Mouse (Mus musculus) embryonic facial prominence, embryonic 11.5 days (tissue): ENCODE results near the gene Tk1. TPM values are rescaled to one million over a fixed set of nuclear protein-coding genes. Genes with fewer than 3 reads are reported as not detected.
"Not testable (repeated sequence)": the region's sequence is repeated elsewhere in the genome, so short reads cannot be mapped to it uniquely, and the experiment has no call there.

Experiments used
- ATAC-seq: fragments of 200-750 bp; cut with Nextera tagmentation; replicated peaks from 2 replicates; pipeline ENCODE4 v1.8.0; 2017; ENCODE audit warnings: low read depth; ENCODE audit not compliant: insufficient number of reproducible peaks, low FRiP score, low TSS enrichment
- DNase-seq: peaks from one replicate; pipeline ENCODE4 v3.0.0-alpha.2; 2015; ENCODE audit warnings: low spot score
- H3K27ac ChIP-seq: fragments of 300-500 bp; sonication (generic); replicated peaks from 2 replicates; pipeline ENCODE4 v1.5.1; 2014; ENCODE audit warnings: mild to moderate bottlenecking, low read depth, low read length, control low read depth
- H3K27me3 ChIP-seq: fragments of 300-500 bp; sonication (generic); 2 replicates; pipeline ENCODE4 v1.6.1; 2014; ENCODE audit warnings: mild to moderate bottlenecking, low read length, moderate library complexity, mixed read lengths; ENCODE audit not compliant: control insufficient read depth, insufficient read depth
- H3K36me3 ChIP-seq: fragments of 300-500 bp; sonication (generic); replicated peaks from 2 replicates; pipeline ENCODE4 v1.6.1; 2014; ENCODE audit warnings: low read depth, mild to moderate bottlenecking, low read length, moderate library complexity, mixed read lengths; ENCODE audit not compliant: control insufficient read depth, insufficient read depth
- H3K4me1 ChIP-seq: fragments of 300-500 bp; sonication (generic); 2 replicates; pipeline ENCODE4 v1.6.1; 2014; ENCODE audit warnings: low read length, mixed read lengths; ENCODE audit not compliant: control insufficient read depth, insufficient read depth
- H3K4me2 ChIP-seq: fragments of 300-500 bp; sonication (generic); 2 replicates; pipeline ENCODE4 v1.6.1; 2014; ENCODE audit warnings: low read depth, mild to moderate bottlenecking, control low read depth, low read length, moderate library complexity
- H3K4me3 ChIP-seq: fragments of 300-500 bp; sonication (generic); 2 replicates; pipeline ENCODE4 v1.5.1; 2014; ENCODE audit warnings: low read depth, low read length, control low read depth
- H3K9ac ChIP-seq: fragments of 300-500 bp; sonication (generic); replicated peaks from 2 replicates; pipeline ENCODE4 v1.6.1; 2014; ENCODE audit warnings: mild to moderate bottlenecking, control low read depth, low read length
- H3K9me3 ChIP-seq: fragments of 300-500 bp; sonication (generic); replicated peaks from 2 replicates; pipeline ENCODE4 v1.6.1; 2016; ENCODE audit warnings: mild to moderate bottlenecking, low read length, inconsistent platforms, mixed read lengths; ENCODE audit not compliant: control insufficient read depth
- WGBS: fragments of 180-500 bp; shearing (Covaris S2); extraction: QIAGEN DNeasy Blood & Tissue Kit; methylation state at CpG from one replicate; pipeline ENCODE4 v1.1.7; 2014; 5-methylcytosine and 5-hydroxymethylcytosine counted together
- polyA plus RNA-seq: library from polyadenylated mRNA; unstranded; fragments of >200 nt; fragmentation: Nextera tagmentation; extraction: Ambion mirVana; gene quantifications from 2 replicates; pipeline ENCODE4 v1.2.1, GENCODE M21; 2014

Tk1 gene
- polyA plus RNA-seq, 1 experiment from 2014 or later: 127 TPM

DNA sequence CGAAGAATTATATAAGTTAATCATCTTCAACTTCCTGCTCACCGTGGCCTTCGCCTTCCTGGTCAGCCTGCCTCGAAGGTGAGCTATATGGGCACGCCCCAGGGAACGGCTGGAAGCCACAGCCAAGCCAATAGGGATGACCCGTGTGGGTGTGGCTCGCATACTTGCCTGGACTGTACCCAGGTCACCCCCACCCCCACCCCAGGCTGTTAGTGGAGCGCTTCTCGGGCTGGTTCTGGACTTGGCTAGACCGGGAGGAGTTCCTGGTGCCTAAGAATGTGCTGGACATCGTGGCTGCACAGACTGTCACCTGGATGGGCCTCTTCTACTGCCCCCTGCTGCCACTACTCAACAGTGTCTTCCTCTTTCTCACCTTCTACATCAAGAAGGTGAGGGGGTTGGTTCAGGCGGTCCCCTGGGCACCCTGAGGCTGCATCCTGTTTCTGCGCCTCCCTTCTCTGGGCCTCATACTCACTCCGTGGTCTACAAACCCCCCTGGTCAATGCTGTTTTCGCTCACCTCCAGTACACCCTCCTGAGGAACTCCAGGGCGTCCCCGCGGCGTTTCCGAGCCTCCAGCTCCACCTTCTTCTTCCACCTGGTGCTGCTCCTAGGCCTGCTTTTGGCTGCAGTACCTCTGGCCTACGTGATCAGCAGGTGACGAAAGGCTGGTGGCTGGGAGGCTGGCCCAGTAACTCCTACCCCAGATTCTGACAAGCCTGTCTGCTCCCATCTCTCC, 35.0 kb downstream of the Tk1 start:
- DNase-seq (no peak), ATAC-seq (no peak)
- H3K4me2 ChIP-seq: no peak overlapping the region; the same call in 1 of the 2 replicates
- no peak overlapping the region for H3K27ac ChIP-seq
- H3K4me1 ChIP-seq: no peaks in the 10 kb centered on the region
- H3K36me3 ChIP-seq: no peaks in the 10 kb centered on the region
- WGBS: 30% methylated on average over 23 of the region's 23 CpGs
- H3K27me3 ChIP-seq: no peaks in the 10 kb centered on the region
- H3K9ac ChIP-seq: no peak overlapping the region
- H3K4me3 ChIP-seq: no peak overlapping the region
- no peaks in the 10 kb centered on the region for H3K9me3 ChIP-seq

DNA sequence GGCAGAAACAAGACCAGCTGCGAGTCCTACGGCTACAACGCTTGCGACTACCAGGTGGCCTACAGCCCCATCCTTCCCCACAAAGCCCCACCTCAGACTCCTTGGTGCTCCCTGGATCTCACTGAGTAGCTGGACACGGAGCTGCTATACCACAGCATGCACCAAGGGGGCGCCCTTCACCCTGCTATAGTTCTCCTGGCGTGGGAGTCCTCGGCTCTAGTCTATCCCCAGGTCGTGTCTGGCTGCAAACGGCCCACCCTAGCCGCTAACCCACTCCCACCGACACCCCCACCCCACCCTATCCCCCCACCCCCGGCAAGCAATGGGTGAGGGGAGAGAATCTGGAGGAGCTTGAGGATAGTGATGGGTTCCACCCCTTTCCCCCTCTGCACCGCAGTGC, 35.6 kb downstream of the Tk1 start:
- no peak for ATAC-seq
- no peaks in the 10 kb centered on the region for H3K4me1 ChIP-seq
- H3K36me3 ChIP-seq: no peaks in the 10 kb centered on the region
- DNase-seq: peak; percentile 74
- no peaks in the 10 kb centered on the region for H3K27me3 ChIP-seq
- H3K9ac ChIP-seq: no peak overlapping the region
- H3K27ac ChIP-seq: no peak overlapping the region
- no peak overlapping the region for H3K4me3 ChIP-seq
- 7% methylated on average over 14 of the region's 14 CpGs for WGBS
- H3K9me3 ChIP-seq: no peaks in the 10 kb centered on the region
- peak overlapping the region; percentile 15; the same call in 1 of the 2 replicates for H3K4me2 ChIP-seq

DNA sequence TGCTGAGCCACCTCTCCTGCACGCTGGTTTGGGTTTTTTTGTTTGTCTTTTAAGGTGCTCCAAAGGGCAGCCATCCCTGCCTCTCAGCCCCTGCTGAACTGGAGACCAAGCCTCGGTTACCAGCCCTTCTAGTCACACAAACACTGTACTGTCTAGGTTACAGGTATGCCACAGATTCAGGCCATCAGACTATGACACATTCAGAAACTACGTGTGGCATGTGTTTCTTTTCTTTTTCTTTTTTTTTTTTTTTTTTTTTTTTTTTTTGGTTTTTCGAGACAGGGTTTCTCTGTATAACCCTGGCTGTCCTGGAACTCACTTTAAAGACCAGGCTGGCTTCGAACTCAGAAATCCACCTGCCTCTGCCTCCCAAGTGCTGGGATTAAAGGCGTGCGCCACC, 37.4 kb downstream of the Tk1 start:
- H3K9ac ChIP-seq, H3K4me3 ChIP-seq, H3K27me3 ChIP-seq, H3K9me3 ChIP-seq, H3K27ac ChIP-seq, ATAC-seq, H3K4me2 ChIP-seq, DNase-seq, H3K4me1 ChIP-seq, H3K36me3 ChIP-seq: not testable (repeated sequence)
- 82% methylated on average over 7 of the region's 7 CpGs for WGBS

DNA sequence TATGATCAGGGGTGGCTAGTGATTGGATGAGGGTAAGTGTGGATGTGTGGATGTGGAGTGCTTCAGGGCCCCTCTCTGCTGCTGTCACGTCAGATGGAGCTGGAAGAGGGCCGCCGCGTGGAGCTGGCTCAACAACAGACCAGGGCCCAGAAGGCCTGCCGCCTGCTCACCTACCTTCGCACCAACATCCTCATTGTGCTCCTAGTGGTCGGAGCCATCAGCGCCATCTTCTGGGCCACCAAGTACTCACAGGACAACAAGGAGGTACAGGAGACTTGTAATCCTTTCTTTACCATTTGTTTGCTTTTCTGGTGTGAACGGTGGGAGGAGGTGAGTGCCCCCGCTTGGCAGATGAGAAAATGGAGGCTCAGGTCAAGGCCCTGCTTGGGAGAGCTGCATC, 39.6 kb downstream of the Tk1 start:
- Histone ChIP-seq H3K4me2 (no peak overlapping the region), H3K36me3 (no peaks in the 10 kb centered on the region), H3K27me3 (peaks cover 5% of the 10 kb centered on the region), H3K4me1 (no peaks in the 10 kb centered on the region), H3K9me3 (no peaks in the 10 kb centered on the region), H3K9ac (no peak overlapping the region), H3K27ac (no peak overlapping the region), H3K4me3 (no peak overlapping the region)
- 9% methylated on average over 10 of the region's 10 CpGs for WGBS
- DNase-seq (peak; percentile 63), ATAC-seq (no peak)

DNA sequence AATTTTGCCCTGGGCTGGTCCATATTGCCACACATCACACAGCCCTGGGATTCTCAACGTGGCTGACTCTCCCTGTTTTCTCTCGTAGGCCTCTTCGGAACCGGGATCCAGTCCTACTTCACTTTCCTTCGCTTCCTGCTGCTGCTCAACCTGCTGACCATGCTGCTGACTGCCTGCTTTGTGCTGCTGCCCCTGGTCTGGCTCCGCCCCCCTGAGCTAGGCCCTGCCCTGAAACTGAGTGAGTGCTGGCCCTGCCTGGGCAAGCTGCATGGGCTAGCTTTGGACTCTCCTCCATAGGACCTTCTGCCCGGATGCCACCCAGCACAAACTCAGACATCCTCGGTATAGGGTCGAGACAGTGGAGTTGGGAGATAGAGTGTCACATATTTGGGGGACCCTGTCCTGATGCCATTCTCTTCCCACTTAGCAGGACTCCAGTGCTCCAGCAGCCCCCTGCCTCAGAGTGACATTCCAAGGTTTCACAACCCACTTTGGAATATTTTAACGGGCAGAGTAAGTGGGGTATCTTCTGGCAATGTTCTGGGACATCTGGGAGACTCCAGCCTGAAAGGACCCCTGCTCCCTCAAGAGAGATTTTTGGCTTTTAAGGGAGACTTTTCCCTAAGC, 42.1 kb downstream of the Tk1 start:
- DNase-seq (peak; percentile 24), ATAC-seq (0 out of 2 replicates have a peak, but pooled peaks have one; percentile 25)
- Histone ChIP-seq H3K4me3 (no peak overlapping the region), H3K9me3 (no peaks in the 10 kb centered on the region), H3K27ac (no peak overlapping the region), H3K36me3 (no peaks in the 10 kb centered on the region), H3K9ac (no peak overlapping the region), H3K27me3 (peaks cover 5% of the 10 kb centered on the region), H3K4me1 (peaks cover 9% of the 10 kb centered on the region), H3K4me2 (peak overlapping the region; percentile 62)
- WGBS: 29% methylated on average over 10 of the region's 10 CpGs

DNA sequence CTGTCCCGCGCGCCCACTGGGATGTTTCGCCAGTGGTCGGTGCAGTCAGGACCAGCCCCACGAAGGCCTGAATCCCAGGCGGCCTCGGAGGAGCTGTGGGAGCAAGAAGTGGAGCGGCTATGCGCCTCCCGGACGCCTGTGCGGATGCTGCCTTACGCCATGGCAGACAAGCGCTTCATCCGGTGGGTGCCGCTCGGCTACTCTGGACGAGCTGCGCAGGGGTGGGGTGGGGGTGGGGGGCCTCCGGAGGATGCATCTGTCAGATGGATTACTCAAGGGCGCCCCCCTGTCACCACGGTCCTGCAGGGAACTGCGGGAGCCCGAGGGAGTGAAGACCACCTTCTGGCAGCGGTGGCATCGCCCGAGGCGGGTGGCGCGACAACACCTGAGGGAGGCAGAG, 42.8 kb downstream of the Tk1 start:
- Histone ChIP-seq H3K4me1 (peaks cover 12% of the 10 kb centered on the region), H3K27ac (no peak overlapping the region), H3K9me3 (no peaks in the 10 kb centered on the region), H3K4me3 (peak overlapping the region; percentile 28), H3K4me2 (peak overlapping the region; percentile 62), H3K9ac (peak overlapping the region; percentile 42; the same call in 1 of the 2 replicates), H3K27me3 (peaks cover 5% of the 10 kb centered on the region), H3K36me3 (no peaks in the 10 kb centered on the region)
- WGBS: 4% methylated on average over 31 of the region's 31 CpGs
- ATAC-seq (no peak), DNase-seq (peak; percentile 80)

DNA sequence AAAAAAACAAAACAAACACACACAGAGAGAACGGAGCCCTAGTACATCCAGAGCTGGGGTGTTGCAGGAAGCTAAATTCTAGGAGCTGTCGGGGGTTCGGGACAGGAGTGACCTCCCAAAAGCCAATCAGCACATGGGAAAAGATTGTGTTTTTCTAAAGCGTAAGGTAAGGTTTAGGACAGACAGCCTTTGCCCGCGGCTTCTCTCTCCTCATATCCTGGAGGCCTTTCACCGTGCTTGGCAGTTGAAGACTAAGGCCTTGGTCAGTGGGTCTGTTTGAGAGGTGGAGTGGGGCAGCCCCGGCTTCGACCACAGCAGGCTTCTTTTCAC, 43.2 kb downstream of the Tk1 start:
- WGBS: 40% methylated on average over 9 of the region's 9 CpGs
- no peak overlapping the region for H3K27ac ChIP-seq

DNA sequence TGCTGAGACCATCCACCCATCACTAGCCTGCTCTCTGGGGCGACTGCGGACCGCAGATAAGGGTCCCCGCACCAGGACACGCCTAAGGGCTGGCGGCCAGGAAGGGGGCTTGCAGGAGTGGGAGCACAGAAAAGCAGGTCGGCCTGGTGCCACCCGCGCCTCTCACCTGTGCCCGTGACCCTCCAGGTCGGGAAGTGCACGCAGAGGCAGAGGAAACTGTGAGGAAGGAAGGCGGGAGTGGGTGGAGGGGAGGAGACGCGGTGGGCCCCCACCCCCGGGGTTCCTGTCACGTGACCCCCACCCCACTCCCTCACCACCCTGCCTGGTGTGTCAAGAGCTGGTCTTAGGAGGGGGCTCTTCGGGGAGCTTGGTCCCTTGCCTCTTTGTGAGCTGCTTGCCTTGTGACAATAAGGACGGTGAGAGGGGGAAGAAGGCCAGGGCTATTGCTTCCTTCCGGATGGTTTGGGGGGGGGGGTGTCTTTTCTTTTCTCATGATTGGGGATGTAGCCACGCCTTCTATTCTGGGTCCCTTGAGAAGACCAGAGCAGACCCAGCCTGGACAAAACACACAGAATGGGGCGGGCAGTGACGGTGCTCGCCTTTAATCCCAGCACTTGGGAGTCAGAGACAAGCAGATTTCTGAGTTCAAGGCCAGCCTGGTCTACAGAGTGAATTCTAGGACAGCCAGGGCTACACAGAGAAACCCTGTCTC, 43.7 kb downstream of the Tk1 start, which contains the start of the genes Tmc8 and Tmc6:
Gene Tmc8 (plus strand): TSS at position 84 of the 712 bp plus-strand sequence.
Gene Tmc6 (minus strand): TSS at position 206 of the 712 bp plus-strand sequence.
- H3K9ac ChIP-seq: peak within 1 kb of the TSS; percentile 42; the same call in 1 of the 2 replicates
- peak within 1 kb of the TSS; percentile 28 for H3K4me3 ChIP-seq
- 40% methylated on average over 24 of the region's 24 CpGs for WGBS
- H3K27me3 ChIP-seq: peaks cover 5% of the 10 kb centered on the region
- ATAC-seq: no peak
- H3K36me3 ChIP-seq: no peaks in the 10 kb centered on the region
- no peak for DNase-seq
- H3K9me3 ChIP-seq: no peaks in the 10 kb centered on the region
- peak within 1 kb of the TSS; percentile 31; the same call in 1 of the 2 replicates for H3K27ac ChIP-seq
- H3K4me2 ChIP-seq: peak within 1 kb of the TSS; percentile 81
- H3K4me1 ChIP-seq: peaks cover 12% of the 10 kb centered on the region

More for the DNA sequence above, 43.2 kb downstream of the Tk1 start:
- Histone ChIP-seq H3K9me3 (no peaks in the 10 kb centered on the region), H3K4me3 (peak overlapping the region; percentile 28), H3K27me3 (peaks cover 5% of the 10 kb centered on the region), H3K9ac (peak overlapping the region; percentile 42; the same call in 1 of the 2 replicates), H3K36me3 (no peaks in the 10 kb centered on the region), H3K4me1 (peaks cover 12% of the 10 kb centered on the region), H3K4me2 (peak overlapping the region; percentile 62)
- DNase-seq: no peak
- ATAC-seq: no peak
